Mouse (Mus musculus) adrenal gland (tissue): ENCODE measurements around the gene Olfr774.
"Not testable (repeated sequence)": the region's sequence is repeated elsewhere in the genome, so short reads cannot be mapped to it uniquely, and the experiment has no call there.

Source experiments
- intact Hi-C: fragments of 180-260 bp; cut with DNase I; formaldehyde crosslinking; loops from one replicate; pipeline ENCODE4 v1.15.1; 2025
- long read RNA-seq, 2 experiments: library from polyadenylated mRNA; unstranded; transcript quantifications; one replicate each; pipeline ENCODE4 v2.0.0; 2020; ENCODE audit warnings: borderline replicate concordance in 1 of 2; ENCODE audit not compliant: insufficient replicate concordance in 1 of 2

Gene Olfr774
- long read RNA-seq, experiment 1: 0 reads
- long read RNA-seq, experiment 2: 0 reads

DNA sequence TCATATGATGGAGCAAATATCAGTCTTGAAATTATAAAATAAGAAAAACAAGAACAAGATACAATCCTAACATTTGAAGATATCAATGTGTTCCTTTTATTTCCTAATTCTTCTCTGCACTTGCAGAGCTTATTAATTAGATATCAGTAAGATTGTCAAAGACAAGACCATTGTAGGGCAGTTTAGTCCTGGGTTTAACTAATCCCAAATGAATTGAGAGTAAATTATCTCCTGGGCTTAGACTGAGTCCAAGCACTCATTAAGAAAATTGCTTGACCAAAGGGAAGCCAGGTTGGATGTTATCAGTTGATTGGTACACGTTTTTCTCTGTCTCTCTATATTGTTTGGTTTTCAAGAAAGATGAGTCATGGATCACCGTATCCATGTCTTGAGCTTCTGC lies at the start of gene Olfr774:
Olfr774 (plus strand) TSS at position 301 of the 400 bp plus-strand sequence.
- intact Hi-C loops: no loop called here

DNA sequence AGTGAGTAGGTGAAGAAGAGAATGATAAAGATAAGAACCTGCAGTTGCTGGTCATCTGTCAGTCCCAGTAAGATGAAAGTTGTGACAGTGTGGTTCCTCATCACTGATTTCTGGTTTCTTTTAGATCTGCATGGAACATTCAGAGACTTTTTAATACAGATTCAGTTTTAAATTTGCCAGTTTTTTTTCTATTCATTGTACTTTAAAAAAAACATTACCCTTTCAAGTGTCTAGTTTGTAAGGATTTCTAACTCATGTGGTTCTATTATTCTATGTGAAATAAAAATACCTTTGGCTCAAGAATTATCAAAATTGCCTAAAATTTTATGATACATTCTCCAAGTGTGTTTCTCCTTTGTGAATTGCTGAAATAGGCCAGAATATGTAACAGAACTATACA lies 48.7 kb upstream of the Olfr774 start, which contains the start of gene Olfr773:
Olfr773 (minus strand) TSS at position 101 of the 400 bp plus-strand sequence.
- intact Hi-C loops: not testable (repeated sequence)

DNA sequence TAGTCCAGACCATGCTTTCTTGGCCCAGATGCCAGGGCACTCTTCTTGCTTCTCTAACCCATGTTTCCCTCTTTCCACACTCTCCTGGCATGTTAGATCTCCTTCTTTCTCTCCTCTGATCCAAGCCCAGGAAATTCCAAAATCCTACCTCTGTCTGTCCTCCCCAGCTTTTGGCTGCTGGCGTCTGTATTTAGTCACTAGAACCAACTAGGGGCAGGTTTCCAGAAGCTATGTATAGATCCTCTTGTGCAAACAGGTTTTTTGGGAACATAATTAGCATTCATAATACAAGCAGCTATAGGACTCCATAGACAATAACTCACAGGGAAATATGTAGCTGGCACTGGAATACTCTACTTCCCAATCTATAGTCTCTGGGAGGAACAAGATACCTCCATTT lies 5.3 kb upstream of the Olfr774 start:
- intact Hi-C loops: no loop called here

DNA sequence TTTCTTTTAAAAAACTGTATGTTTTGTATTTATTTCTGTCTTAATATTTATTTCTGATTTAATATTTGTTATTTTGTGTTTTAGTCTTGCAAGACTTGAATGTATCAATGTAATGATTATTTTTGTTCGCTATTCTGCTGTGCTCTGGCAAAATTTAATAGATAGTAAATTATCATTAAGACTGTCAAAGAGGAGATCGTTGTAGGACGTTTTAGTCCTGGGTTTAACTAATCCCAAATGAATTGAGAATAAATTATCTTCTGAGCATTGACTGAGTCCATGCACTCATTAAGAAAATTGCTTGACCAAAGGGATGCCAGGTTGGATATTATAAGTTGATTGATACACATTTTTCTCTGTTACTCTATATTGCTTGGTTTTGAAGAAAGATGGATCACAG lies 12.1 kb downstream of the Olfr774 start, which contains the start of gene Olfr775:
Olfr775 (plus strand) TSS at position 301 of the 400 bp plus-strand sequence.
- intact Hi-C loops: no loop called here

DNA sequence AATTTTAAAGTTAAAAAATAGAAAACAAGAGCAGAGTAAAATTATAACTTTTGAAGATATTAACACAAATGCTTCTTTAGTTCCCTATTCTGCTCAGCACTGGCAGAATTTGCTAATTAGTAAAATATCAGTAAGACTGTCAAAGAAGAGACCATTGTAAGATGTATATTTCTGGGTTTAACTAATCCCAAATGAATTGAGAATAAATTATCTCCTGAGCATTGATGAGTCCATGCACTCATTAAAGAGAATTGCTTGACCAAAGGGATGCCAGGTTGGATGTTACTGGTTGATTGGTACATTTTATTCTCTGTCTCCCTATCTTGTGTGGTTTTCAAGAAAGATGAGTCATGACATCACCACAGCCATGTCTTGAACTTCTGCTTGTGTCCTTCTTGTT lies 22.8 kb downstream of the Olfr774 start, which contains the start of gene Olfr776:
Olfr776 (plus strand) TSS at position 301 of the 400 bp plus-strand sequence.
- intact Hi-C loops: no loop called here

DNA sequence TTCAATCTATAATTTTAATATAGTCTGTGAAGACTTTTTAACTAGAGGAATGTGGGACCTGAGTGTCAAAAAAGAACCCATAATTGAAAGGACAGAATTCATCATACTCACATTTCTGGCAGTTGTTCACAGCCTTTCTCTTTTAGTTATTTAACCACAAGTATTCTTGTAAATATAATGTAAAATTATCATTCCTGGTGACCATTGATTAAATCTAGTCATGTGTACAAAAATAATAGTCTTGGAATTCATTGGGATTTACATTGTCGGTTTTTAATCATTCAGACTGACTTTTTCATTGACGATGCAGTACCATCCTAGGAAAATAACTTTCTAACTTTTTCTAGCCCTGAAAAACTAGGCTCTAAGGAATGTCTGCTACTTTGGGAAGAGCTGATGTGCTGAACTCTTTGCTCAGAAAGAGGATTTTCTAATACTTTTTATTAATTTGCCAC lies 35.1 kb downstream of the Olfr774 start, which contains the start of gene Olfr777:
Olfr777 (minus strand) TSS at position 405 of the 455 bp plus-strand sequence.
- intact Hi-C loops: no loop called here
